Mouse (Mus musculus): ENCODE measurements at regions not wholly inside any gene's neighbourhood (a gene's known extent, or its start where the extent isn't known, plus 50 kb on each side); places are given as distances from the start of the nearest gene placed in this dataset.

- TF ChIP-seq EP300 (IDR thresholded peaks at IDR 0.05), result no peak
- TF ChIP-seq CTCF (IDR thresholded peaks at IDR 0.05), result no peak
Measured at GRCm38 (mm10) chr12:21476516-21476915, 59.1 kb upstream of the Ywhaq start.

Measured in lung, postnatal 0 days (tissue).